Mouse (Mus musculus): ENCODE results near the gene Tacc2.

Tacc2 gene

GRCm38 (mm10) chr7:130782501-130783050, 205.3 kb downstream of the Tacc2 start:
- DNase-seq: no peak

GRCm38 (mm10) chr7:130785923-130786575, 208.8 kb downstream of the Tacc2 start:
- peak; percentile 36 for DNase-seq

GRCm38 (mm10) chr7:130786708-130787107, 209.5 kb downstream of the Tacc2 start:
- no peak for DNase-seq

- DNase-seq: no peak
These were observed 210.3 kb downstream of the Tacc2 start for GRCm38 (mm10) chr7:130787537-130787936.

GRCm38 (mm10) chr7:130788950-130789349, 211.7 kb downstream of the Tacc2 start:
- DNase-seq: no peak

GRCm38 (mm10) chr7:130789456-130789855, 212.2 kb downstream of the Tacc2 start:
- DNase-seq: no peak

- no peak for DNase-seq
These were observed 216.4 kb downstream of the Tacc2 start for GRCm38 (mm10) chr7:130793671-130794070.

GRCm38 (mm10) chr7:130796786-130797185, 219.5 kb downstream of the Tacc2 start:
- no peak for DNase-seq

- no peak for DNase-seq
These were observed 220.3 kb downstream of the Tacc2 start for GRCm38 (mm10) chr7:130797524-130797923.

- no peak for DNase-seq
These were observed 222.2 kb downstream of the Tacc2 start for GRCm38 (mm10) chr7:130799418-130799817.

- no peak for DNase-seq
These were observed 223.4 kb downstream of the Tacc2 start for GRCm38 (mm10) chr7:130800681-130801080.

GRCm38 (mm10) chr7:130801811-130802210, 224.6 kb downstream of the Tacc2 start:
- DNase-seq: no peak

- no peak for DNase-seq
These were observed 226.1 kb downstream of the Tacc2 start for GRCm38 (mm10) chr7:130803251-130803825.

GRCm38 (mm10) chr7:130804991-130805390, 227.8 kb downstream of the Tacc2 start:
- DNase-seq: no peak

GRCm38 (mm10) chr7:130807749-130808148, 230.5 kb downstream of the Tacc2 start:
- peak; percentile 64 for DNase-seq

GRCm38 (mm10) chr7:130808694-130809093, 231.5 kb downstream of the Tacc2 start:
- peak; percentile 54 for DNase-seq

GRCm38 (mm10) chr7:130810238-130810637, 233.0 kb downstream of the Tacc2 start:
- no peak for DNase-seq

GRCm38 (mm10) chr7:130812407-130812806, 235.2 kb downstream of the Tacc2 start:
- DNase-seq: no peak

All from lung, postnatal 36 days (tissue).